Mouse (Mus musculus) cerebral cortex, adult 2 months (tissue): Measurements from ENCODE around the gene Spata13.

Source experiments
- WGBS: fragments of 180-500 bp; shearing (Covaris S2); methylation state at CpG from one replicate; pipeline ENCODE4 v1.1.7; 2018; 5-methylcytosine and 5-hydroxymethylcytosine counted together

Spata13 gene

DNA sequence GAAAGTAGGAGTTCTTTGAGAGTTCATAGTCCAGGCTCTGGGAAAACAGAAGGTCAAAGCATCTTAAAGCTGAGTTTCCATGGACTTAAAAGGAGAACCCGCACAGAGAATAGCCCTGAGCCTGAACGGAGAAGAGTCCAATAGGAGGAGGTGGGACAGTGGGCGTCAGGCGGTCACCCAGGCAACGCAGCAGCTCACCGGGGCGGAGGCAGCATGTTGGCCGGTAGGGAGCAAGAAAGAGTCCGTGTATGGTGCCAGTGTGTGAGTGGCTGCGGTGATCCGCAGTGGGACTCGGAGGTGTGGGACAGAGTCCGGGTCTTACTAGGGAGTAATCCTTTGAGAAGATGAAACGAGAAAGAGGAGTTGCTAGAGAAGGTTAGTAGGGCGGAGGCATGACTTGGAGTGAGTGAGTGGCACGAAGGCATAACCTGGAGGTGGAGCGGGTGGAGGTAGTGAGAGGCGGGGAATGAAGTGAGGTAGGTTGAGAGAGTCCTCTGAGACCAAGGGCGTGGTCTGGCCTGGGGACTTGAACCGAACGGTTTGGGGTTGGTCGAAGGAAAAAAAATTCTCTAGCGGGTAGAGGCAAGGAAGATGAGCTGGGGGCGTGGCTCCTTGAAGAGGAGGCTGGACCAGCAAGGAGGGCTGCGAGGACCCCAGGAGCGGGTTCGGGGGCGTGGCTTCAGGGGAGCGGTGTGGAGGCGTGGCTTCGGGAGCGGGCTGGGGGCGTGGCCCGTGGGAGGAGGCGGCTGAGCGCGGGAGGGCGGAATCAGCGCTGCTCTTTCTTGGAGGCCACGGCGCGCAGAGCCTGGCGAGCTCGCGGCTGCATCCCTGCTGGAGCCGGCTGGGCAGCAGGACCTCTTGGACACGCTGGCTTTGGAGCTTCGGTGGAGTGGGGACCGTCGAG lies at the start of gene Spata13:
Gene Spata13, plus strand, starts transcription at position 41 of the 904 bp plus-strand sequence.
- WGBS: 2% methylated on average over 50 of the region's 50 CpGs

DNA sequence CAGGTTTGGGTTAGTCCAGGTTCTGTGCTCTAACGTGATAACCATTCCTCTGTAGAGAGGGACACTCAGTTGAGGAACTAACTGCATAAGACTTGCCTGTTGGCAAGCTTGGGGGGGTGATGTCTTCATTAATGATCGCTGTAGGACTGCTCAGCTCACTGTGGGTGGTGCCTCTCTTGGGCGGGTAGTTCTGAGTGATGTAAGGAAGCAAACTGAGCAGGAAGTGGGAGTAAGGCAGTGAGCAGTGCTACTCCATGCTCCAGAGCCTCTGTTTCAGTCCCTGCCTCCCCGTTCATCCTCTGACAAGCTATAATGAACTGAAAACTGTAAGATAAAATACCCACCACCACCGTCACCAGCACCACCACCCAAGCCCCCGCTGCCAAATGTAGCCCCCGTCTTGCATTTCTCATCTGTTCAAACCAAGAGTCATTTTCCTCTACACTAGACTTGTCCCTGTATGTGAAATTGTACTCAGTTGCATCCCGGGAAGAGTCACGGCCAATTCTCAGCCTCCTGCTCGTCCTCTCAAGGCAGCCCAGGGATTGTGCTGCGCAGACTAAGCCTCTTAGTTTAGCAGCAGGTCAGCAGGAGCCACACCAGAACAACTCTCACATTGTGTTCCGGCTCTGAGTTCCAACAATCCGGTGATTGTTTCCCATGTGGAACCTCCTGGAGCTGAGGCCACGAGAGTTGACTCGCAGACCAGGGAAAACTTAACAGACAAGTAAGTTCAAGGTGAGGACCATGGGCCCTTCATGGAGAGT lies 46.9 kb upstream of the Spata13 start:
- WGBS: 42% methylated on average over 15 of the region's 15 CpGs

DNA sequence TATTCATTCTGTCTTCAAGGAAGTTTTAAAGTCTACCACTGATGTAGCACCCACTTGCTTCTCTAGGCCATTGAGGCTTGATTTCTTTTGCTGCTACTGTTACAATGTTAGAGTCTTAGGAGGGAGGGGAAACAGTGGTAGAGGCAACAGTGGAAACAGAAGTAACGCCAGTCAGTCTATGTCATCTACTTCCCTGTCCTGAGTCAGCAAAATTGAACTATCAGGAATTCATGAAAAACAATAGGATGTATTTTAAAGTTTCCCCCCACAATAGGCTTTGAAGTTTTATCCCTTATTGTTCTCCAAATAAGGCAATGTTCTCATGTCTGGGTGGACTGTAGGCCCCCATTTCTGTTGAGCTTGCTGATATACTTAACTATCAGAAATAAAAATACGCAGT lies 44.8 kb upstream of the Spata13 start:
- 92% methylated on average over 2 of the region's 2 CpGs for WGBS

DNA sequence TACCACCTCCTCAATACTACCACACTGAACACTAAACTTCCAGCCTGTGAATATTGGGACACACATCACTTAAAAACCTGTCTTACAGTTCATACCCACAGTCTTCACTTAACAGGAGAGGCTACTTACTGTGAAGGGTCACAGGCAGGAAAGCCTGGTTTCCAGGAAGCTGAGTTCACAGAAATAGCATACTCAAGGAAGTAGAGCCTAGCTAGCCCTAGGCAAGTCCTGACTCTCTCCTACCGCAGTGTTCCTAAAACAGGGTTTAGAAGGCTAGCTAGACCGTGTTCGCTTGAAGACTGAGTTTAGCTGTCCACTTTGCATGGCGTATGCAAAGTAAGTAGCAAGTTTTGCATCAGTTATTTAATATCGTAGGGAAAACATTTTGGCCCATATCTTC lies 41.5 kb upstream of the Spata13 start:
- WGBS: 76% methylated on average over 5 of the region's 5 CpGs

DNA sequence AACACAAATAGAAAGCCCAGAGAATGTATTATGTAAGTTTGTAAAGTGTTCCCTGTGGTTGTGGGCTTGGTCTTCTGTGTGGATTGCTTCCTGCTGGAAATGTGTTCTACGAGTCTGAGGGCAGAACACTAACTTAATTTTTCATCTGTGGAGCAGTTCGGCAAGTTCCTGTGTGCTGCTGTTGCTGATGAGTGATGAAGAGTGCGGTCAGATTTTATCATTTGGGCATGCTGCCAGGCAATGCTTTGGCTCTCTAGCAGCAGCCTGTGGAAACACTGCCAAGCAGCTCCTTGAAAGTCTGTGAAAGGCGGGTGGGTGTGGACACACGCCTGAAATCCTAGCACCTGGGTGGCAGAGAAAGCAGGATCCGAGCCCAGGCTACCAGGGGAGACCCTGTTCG lies 41.0 kb upstream of the Spata13 start:
- WGBS: 23% methylated on average over 7 of the region's 7 CpGs

DNA sequence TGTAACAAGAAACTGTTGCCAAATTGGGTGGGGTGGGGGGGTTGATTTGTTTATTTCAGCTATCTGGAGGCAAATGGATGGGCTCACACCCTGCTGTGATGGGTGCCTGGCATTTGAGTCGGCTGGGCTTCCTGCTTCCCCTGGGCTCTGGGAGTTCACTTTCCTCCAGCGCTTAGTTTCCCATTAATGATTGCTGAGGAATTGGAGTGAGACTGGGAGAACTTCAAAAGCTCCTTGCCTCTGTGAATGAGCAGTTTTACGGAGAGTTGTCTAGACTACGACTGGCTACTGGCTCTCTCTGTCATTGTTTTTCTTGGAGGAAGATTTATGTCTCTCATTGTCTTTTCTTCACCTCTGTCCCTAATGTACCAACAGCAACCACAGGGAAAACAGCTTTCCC lies 36.2 kb upstream of the Spata13 start:
- 52% methylated on average over 4 of the region's 4 CpGs for WGBS

DNA sequence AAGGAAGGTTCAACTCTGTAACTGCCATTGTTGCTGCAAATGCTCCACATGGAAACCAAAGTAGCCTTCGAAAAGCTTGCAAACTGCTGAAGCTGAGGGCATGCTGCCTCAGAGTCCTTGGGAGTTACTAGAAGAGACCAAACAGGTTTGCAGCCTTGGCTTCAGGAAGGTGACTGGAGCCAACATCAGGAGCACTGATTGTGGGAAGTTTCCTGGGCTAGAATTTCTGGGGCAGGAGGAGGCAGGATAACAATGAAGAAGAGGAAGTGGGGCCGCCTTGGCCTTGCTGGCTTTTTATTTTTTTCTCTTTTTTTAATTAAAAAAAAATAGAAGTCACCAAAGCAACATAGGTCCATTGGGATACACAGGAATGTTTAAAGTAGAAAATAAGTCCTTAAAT lies 34.8 kb upstream of the Spata13 start:
- 87% methylated on average over 2 of the region's 2 CpGs for WGBS

DNA sequence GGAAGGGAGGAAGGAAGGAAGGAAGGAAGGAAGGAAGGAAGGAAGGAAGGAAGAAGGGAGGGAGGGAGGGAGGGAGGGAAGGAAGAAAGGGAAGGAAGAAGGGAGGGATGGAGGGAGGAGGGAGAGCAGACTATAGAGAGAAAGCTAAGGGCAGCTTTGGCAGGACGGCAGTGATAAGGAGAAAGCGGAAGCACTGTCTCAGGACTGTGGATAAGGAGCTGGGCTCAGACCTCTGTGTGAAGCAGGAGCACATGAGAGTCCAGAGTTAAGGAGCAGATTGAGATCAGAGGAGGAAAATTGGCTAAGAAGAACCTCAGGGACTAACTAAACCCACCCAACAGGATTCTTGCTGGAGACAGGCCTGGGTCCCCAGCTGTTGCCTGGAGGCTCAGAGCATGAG lies 28.2 kb upstream of the Spata13 start:
- 91% methylated on average over 2 of the region's 2 CpGs for whole genome bisulfite sequencing

DNA sequence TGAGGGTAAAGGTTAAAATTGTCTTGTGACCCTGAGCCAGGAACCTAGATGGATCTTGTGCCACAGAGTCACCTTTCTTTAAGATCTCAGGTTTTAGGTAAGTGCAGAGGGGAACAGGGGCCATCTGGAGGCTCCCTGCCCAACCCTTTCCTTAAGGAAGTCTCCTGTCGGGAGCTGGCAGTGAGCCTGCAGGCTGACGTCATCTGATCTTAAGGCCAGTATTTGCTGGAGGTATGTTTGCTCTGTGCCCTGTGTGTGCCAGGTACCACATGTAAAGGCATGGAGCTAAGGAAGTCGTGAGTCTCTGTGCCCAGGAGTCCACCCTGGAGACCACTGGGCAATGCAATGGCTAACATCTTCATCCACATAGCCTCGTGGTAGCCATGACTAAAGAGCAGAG lies 27.6 kb upstream of the Spata13 start:
- 72% methylated on average over 4 of the region's 4 CpGs for WGBS

DNA sequence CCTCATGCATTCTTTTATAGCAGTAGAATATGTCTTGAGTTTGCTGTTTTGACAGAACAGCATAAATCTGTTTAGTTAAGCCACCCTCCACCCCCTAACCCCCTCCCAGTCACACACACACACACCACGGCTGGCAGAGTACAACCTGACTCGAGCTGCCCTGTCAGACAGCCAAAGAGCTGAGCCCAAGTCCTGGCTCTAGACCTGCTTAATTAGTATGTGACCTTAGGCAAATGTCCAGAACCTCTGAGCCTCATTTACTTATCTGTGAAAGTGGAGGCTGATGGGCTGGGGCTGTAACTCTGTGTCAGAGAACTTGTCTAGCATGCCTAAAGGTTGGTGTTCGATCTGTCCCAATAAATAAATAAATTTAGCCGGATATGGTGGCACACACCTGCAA lies 26.1 kb upstream of the Spata13 start:
- WGBS: 82% methylated on average over 4 of the region's 4 CpGs

DNA sequence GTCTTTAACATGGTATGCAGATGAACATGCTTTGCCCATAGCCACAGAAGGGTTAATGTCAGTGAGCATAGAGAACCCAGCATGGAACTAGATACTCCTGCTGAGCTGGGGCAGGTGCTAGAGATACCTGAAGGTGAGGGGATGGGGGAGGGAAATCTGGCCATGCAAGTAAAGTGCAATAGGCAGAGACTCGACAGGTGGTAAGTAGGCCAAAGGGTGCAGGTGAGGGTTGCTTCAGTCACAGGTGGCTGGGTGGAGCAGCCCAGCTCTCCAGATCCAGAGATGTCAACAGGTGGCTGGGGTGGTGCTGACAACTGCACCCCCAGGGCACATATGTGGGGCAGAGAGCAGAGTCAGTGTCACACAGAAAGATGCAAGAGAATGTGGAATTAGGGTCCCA lies 24.6 kb upstream of the Spata13 start:
- 88% methylated on average over 1 of the region's 1 CpGs for WGBS

DNA sequence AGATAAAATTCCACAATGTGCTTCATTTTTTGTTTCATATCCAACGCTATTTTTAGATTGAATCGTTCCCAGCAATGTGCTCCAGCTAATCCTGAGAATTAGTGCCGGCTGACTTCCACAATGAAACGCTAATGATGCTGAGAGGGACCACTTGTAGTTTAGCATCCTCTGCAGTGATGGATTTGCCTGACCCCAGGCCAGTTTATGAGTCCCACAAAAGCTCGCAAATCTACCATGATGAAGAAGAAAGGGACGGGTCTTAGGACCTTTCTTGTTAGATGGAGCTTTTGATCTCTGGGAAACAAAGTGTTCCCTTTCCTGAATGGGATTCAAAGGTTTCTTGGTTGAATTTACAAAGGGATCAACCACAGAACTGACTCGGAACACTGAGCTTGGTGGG lies 21.1 kb upstream of the Spata13 start:
- WGBS: 44% methylated on average over 7 of the region's 7 CpGs

DNA sequence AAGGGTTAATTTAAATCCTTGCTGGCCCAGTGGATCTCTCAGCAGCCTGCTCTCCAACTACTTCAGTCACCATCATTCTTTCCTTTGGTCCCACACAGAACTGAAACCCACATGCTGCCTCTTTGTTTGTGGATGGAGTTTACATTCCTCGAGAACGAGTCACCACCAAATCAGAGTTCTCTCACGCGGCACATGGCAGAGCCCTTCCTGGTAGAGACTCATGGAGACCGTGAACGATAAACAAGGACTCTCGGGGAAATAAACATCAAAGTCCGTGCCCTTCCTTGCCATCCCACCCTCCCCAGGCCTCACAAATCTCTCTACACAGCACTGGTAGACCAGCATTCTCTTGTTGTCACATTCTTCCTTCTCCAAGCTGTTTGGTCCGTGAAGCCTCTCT lies 12.7 kb upstream of the Spata13 start:
- WGBS: 61% methylated on average over 9 of the region's 9 CpGs

DNA sequence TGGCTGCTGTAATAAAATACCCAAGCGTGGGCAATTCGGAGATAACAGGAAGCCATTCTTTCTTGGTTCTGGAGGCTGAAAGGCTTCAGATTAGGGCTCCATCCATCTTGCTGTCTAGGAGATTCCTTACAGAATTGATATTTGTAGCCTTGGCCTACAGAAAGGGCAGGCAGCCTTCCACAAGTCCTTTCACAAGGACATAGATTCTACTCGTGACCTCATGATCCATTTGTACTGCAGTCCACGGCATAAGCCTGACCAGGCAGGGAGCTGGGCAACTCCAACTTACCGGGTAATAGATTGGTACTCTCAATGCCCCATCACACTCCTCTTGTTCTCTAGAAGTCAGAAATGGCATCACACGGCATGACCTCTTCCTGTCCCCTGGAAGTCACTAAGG lies 8.3 kb upstream of the Spata13 start:
- WGBS: 86% methylated on average over 6 of the region's 6 CpGs

DNA sequence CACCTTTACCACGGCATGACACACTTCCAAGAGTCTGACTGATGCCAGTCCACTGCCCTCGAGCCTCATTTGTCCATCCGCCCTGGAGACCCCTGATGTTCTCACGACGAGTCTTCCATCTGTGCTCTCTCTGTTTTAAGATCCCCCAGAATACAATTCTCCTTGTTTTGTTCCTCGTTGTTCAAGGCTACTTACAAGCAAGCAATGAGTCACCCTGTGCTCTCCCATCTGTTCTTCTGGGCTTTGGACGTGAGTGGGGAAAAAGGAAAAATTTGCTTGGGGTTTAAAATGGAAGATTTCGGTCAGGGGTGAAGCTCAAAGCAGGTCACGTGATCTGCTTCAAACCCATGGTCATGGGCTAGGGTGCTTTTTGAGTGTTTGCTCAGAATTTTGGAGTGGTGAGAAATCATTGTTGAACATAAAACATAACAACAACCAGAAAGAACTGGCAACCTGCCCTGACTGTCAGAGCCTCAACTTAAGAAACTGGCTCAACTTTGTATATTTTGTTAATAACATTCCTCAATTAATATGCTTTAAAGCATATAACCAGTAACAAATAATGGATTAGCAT lies 3.8 kb upstream of the Spata13 start:
- 53% methylated on average over 9 of the region's 9 CpGs for WGBS

DNA sequence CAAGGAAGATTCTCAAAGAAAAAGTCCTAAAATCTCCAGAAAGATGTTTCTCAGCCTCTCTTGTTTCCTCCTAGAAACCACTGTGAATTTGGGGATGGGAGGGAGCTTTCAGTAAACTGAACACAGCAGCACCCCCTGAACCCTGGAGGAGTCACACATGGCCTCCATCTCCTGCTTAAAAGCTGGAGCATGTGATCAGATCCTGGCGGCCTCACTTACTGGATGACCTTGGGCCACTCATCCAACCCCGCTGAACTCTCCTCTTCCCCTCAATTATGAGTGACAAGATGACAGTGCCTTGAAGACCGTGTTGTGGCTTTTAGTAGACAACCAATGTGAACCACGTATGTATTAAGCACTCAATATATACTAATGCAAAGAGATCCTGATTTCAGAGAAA lies 2.8 kb upstream of the Spata13 start:
- 93% methylated on average over 4 of the region's 4 CpGs for WGBS

DNA sequence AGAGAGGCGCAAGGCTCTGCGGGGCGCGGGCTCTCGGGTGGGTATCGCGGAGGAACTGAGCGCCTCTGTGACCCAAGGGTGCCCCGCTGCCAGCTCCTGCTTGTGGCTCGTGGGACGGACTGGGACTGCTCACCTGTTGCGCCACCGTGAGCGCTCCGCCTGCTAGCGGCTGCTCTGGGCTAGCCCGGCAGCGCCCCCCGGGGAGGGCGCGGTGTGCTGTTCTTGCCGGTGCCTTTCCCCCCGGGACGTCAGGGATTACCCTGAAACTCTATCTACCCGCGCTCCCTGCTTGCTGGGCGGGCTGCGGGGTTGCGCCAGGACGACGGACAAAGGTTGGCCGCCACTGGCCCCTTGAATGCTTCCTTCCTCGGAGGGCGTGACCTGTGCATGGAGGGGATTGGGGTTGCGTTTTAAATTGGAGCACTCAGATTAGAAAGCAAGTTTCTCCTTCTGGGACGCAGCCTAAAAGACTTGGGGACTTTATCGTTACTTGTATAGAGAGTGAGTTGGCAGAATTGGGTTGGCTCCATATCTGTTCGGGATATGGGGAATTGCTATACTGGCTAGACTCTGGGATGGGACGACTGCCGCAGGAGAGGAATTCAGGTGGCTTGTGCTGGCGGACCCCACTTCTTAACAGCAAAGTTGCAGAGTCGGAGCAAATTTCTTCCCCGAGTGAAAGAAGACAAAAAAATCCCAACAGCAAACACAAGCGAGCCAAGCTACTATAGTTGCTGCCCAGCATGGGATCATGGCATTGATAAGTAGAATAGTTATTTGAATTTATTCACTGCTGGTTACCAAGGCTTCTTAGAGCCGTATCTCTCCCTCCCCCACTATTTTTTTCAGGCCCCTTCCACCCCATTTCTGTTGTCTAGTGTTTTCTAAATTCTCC lies 1.3 kb downstream of the Spata13 start:
- WGBS: under 1% methylated on average over 45 of the region's 45 CpGs

DNA sequence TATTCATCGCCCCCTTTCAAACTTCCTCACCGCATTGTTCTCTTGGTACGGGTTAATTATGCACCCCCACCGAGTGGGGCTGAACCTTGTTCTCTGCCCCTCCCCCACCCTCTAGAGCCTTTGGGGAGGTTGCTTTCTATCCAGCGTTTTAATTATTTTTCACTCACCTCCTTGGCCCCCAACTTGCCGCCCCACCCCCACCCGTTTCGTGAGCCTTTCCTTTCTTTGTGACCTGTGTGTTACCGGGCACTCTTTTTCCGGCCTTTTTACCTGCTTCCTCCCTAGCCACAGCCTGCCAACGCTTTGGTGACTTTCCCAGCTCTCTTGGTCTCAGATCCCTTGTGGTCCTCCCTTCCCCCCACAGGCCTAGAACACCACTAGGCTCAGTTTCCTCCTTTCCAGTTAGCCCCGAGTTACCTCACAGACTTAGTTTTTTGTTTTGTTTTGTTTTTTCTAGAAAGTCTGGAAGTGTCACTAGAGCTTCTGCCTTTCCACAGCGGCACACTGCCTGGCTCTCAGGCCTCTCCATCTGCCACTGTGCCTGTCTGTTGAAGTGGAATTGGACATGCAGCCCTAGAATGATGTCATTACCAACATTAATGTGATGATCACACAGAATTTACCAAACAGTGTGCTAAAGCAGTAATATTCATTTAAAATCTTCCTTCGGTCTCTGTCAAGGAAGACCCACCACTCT lies 2.3 kb downstream of the Spata13 start:
- 24% methylated on average over 14 of the region's 14 CpGs for WGBS

DNA sequence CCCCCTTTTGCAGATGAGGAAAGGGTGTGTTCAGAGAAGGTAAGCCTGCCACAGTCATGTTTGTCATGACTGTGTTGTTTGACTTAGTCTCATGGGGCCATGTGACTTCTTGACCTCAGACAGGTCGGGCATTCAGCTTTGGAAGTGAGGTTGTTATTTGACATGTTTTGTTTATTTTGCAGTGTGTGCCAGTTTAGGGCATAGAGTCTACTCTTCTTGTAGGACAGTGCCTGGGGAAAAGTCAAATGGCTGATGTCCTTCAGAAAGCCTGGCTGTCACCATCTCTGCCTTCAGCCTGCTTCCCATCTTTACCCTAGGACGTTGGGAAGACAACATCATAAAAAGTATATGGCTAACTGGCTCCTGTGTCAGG lies 2.8 kb downstream of the Spata13 start:
- WGBS: 55% methylated on average over 2 of the region's 2 CpGs

DNA sequence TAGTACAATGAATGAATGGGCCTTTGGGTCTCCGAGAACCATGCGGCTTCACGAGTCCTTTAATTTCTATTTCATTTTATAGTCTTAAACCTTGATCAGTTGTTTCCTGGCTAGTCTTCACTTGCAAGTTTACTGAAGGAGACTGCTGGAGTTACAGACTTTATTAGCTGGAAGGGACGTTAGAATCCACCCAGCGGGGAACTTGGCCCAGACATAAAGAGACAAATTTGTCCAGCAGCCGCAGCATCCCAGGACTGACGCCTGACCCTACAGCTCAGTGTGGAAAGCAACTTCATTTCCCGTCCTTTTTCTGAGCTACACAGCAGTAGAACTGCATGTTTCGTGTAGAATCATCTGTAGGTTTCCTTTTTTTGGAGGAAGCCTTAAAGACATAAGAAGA lies 3.2 kb downstream of the Spata13 start:
- WGBS: 69% methylated on average over 9 of the region's 9 CpGs

DNA sequence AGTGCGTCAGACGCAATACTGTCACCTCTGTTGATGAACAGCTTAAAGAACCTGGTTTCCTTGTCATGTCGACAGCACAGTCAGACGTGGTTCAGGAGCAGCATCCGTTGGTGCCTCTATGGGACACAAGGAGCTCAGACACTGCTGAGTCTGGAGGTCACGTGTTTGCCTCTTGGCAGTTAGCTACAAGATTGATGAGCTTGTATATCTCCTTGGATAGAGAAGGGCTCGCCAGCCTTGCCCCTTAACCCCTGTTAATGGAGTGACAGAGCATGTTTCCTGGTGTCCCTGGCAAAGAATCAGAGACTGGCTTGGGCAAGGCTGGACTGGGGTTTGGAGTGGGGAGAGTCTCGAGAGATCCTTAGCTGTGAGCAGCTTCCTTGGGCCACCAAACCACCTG lies 4.4 kb downstream of the Spata13 start:
- 86% methylated on average over 8 of the region's 8 CpGs for WGBS
